Mouse (Mus musculus) stomach, embryonic 16.5 days (tissue): ENCODE results near the gene Tspan8. TPM values are rescaled to one million over a fixed set of nuclear protein-coding genes. Genes with fewer than 3 reads are reported as not detected.

Experiments
- ATAC-seq: fragments of 200-750 bp; cut with Nextera tagmentation; 2 replicates; pipeline ENCODE4 v1.8.0; 2017; ENCODE audit warnings: moderate number of reproducible peaks, moderate TSS enrichment; ENCODE audit not compliant: insufficient read depth, low FRiP score
- H3K27ac ChIP-seq: fragments of 300-500 bp; sonication (generic); 2 replicates; pipeline ENCODE4 v1.5.1; 2014; ENCODE audit warnings: low read length
- H3K27me3 ChIP-seq: fragments of 300-500 bp; sonication (generic); 2 replicates; pipeline ENCODE4 v1.6.1; 2014; ENCODE audit warnings: low read length, control low read depth, mixed read lengths; ENCODE audit not compliant: control insufficient read depth, insufficient read depth
- H3K36me3 ChIP-seq: fragments of 300-500 bp; sonication (generic); 2 replicates; pipeline ENCODE4 v1.6.1; 2014; ENCODE audit warnings: low read length; ENCODE audit not compliant: control insufficient read depth, insufficient read depth
- H3K4me1 ChIP-seq: fragments of 300-500 bp; sonication (generic); 2 replicates; pipeline ENCODE4 v1.6.1; 2014; ENCODE audit warnings: low read length, control low read depth, mixed read lengths; ENCODE audit not compliant: control insufficient read depth, insufficient read depth
- H3K4me2 ChIP-seq: fragments of 300-500 bp; sonication (generic); 2 replicates; pipeline ENCODE4 v1.6.1; 2014; ENCODE audit warnings: low read depth, low read length, mixed read lengths
- H3K4me3 ChIP-seq: fragments of 300-500 bp; sonication (generic); replicated peaks from 2 replicates; pipeline ENCODE4 v1.5.1; 2014; ENCODE audit warnings: mild to moderate bottlenecking, low read length
- H3K9ac ChIP-seq: fragments of 300-500 bp; sonication (generic); 2 replicates; pipeline ENCODE4 v1.6.1; 2014; ENCODE audit warnings: low read length
- H3K9me3 ChIP-seq: fragments of 300-500 bp; sonication (generic); replicated peaks from 2 replicates; pipeline ENCODE4 v1.6.1; 2016; ENCODE audit warnings: low read length, control low read depth; ENCODE audit not compliant: control insufficient read depth
- WGBS: fragments of 180-500 bp; shearing (Covaris S2); extraction: QIAGEN DNeasy Blood & Tissue Kit; methylation state at CpG from one replicate; pipeline ENCODE4 v1.1.7; 2014; 5-methylcytosine and 5-hydroxymethylcytosine counted together
- polyA plus RNA-seq: library from polyadenylated mRNA; unstranded; fragments of >200 nt; fragmentation: Nextera tagmentation; extraction: Ambion mirVana; gene quantifications from 2 replicates; pipeline ENCODE4 v1.2.1, GENCODE M21; 2015

The Tspan8 gene
- polyA plus RNA-seq, 1 experiment from 2014 or later: 130 TPM

- Histone ChIP-seq H3K27ac (no peak overlapping the region), H3K9me3 (no peaks in the 10 kb centered on the region), H3K4me2 (no peak overlapping the region), H3K4me1 (no peaks in the 10 kb centered on the region; the same call in 1 of the 2 replicates), H3K4me3 (no peak overlapping the region), H3K9ac (no peak overlapping the region), H3K36me3 (no peaks in the 10 kb centered on the region), H3K27me3 (no peaks in the 10 kb centered on the region)
- WGBS: 38% methylated on average over 5 of the region's 5 CpGs
- no peak for ATAC-seq
Measured at GRCm38 (mm10) chr10:115861967-115862366, 45.3 kb downstream of the Tspan8 start.

GRCm38 (mm10) chr10:115882757-115883156 is 66.1 kb downstream of the Tspan8 start:
- no peak overlapping the region for H3K4me3 ChIP-seq
- H3K27me3 ChIP-seq: no peaks in the 10 kb centered on the region
- H3K9ac ChIP-seq: no peak overlapping the region
- H3K4me2 ChIP-seq: no peak overlapping the region
- no peaks in the 10 kb centered on the region for H3K36me3 ChIP-seq
- ATAC-seq: no peak
- H3K4me1 ChIP-seq: no peaks in the 10 kb centered on the region
- WGBS: 89% methylated on average over 5 of the region's 5 CpGs
- no peaks in the 10 kb centered on the region for H3K9me3 ChIP-seq
- H3K27ac ChIP-seq: no peak overlapping the region

- Histone ChIP-seq H3K9me3 (no peaks in the 10 kb centered on the region), H3K27me3 (no peaks in the 10 kb centered on the region), H3K4me3 (no peak overlapping the region), H3K4me2 (no peak overlapping the region), H3K27ac (no peak overlapping the region), H3K36me3 (no peaks in the 10 kb centered on the region), H3K9ac (no peak overlapping the region), H3K4me1 (no peaks in the 10 kb centered on the region)
- 58% methylated on average over 4 of the region's 4 CpGs for WGBS
- ATAC-seq: no peak
Measured at GRCm38 (mm10) chr10:115891924-115892323, 75.3 kb downstream of the Tspan8 start.

- WGBS: 59% methylated on average over 6 of the region's 6 CpGs
- Histone ChIP-seq H3K4me2 (no peak overlapping the region), H3K27me3 (no peaks in the 10 kb centered on the region), H3K27ac (no peak overlapping the region), H3K9ac (no peak overlapping the region), H3K4me3 (no peak overlapping the region), H3K9me3 (no peaks in the 10 kb centered on the region), H3K4me1 (peaks cover 5% of the 10 kb centered on the region; the same call in 1 of the 2 replicates), H3K36me3 (no peaks in the 10 kb centered on the region)
- ATAC-seq: no peak
Measured at GRCm38 (mm10) chr10:115892973-115893372, 76.3 kb downstream of the Tspan8 start.

GRCm38 (mm10) chr10:115894045-115894444 is 77.4 kb downstream of the Tspan8 start:
- H3K9me3 ChIP-seq: no peaks in the 10 kb centered on the region
- WGBS: 55% methylated on average over 5 of the region's 5 CpGs
- ATAC-seq: no peak

GRCm38 (mm10) chr10:115896764-115897163 is 80.1 kb downstream of the Tspan8 start:
- no peak for ATAC-seq
- Histone ChIP-seq H3K4me1 (peaks cover 5% of the 10 kb centered on the region; the same call in 1 of the 2 replicates), H3K27ac (no peak overlapping the region)

More at GRCm38 (mm10) chr10:115894045-115894444, 77.4 kb downstream of the Tspan8 start:
- Histone ChIP-seq H3K4me1 (peaks cover 5% of the 10 kb centered on the region; the same call in 1 of the 2 replicates), H3K27me3 (no peaks in the 10 kb centered on the region), H3K9ac (no peak overlapping the region), H3K4me2 (no peak overlapping the region), H3K36me3 (no peaks in the 10 kb centered on the region), H3K27ac (no peak overlapping the region), H3K4me3 (no peak overlapping the region)

GRCm38 (mm10) chr10:115897235-115897634 is 80.6 kb downstream of the Tspan8 start:
- no peak overlapping the region for H3K27ac ChIP-seq
- H3K9me3 ChIP-seq: no peaks in the 10 kb centered on the region
- no peaks in the 10 kb centered on the region for H3K27me3 ChIP-seq
- no peak overlapping the region for H3K4me2 ChIP-seq
- ATAC-seq: no peak
- H3K4me1 ChIP-seq: peaks cover 5% of the 10 kb centered on the region; the same call in 1 of the 2 replicates
- no peak overlapping the region for H3K4me3 ChIP-seq
- H3K36me3 ChIP-seq: no peaks in the 10 kb centered on the region
- no peak overlapping the region for H3K9ac ChIP-seq
- WGBS: 60% methylated on average over 7 of the region's 7 CpGs

More at GRCm38 (mm10) chr10:115896764-115897163, 80.1 kb downstream of the Tspan8 start:
- Histone ChIP-seq H3K9ac (no peak overlapping the region), H3K9me3 (no peaks in the 10 kb centered on the region), H3K4me3 (no peak overlapping the region), H3K36me3 (no peaks in the 10 kb centered on the region), H3K4me2 (no peak overlapping the region), H3K27me3 (no peaks in the 10 kb centered on the region)

Other genes starting within 250 kb of the Tspan8 start
- not detected in 2 replicates for gene A930009A15Rik, start 246.8 kb upstream of the Tspan8 start, polyA plus RNA-seq
- gene Lgr5, start 229.1 kb upstream of the Tspan8 start, polyA plus RNA-seq: 4.4 and 4.8 TPM in 2 replicates
- 2.3 and 2.8 TPM in 2 replicates for gene Ptprr, start 201.4 kb downstream of the Tspan8 start, polyA plus RNA-seq